Mouse (Mus musculus) left cerebral cortex, adult 11 months (tissue): ENCODE results near the gene Rnase2b.
A peak's percentile ranks its signal among the peaks of the same experiment; 100 is the strongest.
"Not testable (repeated sequence)": the region's sequence is repeated elsewhere in the genome, so short reads cannot be mapped to it uniquely, and the experiment has no call there.

ENCODE experiments used
- DNase-seq: peaks from one replicate; pipeline ENCODE4 v3.0.0; 2022; ENCODE audit warnings: low spot score

The Rnase2b gene

GRCm38 (mm10) chr14:51152249-51152870, 9.7 kb upstream of the Rnase2b start:
- no peak for DNase-seq

- no peak for DNase-seq
These were observed 5.9 kb upstream of the Rnase2b start for GRCm38 (mm10) chr14:51156056-51156735.

- no peak for DNase-seq
These were observed 5.4 kb upstream of the Rnase2b start for GRCm38 (mm10) chr14:51156736-51157068.

DNA sequence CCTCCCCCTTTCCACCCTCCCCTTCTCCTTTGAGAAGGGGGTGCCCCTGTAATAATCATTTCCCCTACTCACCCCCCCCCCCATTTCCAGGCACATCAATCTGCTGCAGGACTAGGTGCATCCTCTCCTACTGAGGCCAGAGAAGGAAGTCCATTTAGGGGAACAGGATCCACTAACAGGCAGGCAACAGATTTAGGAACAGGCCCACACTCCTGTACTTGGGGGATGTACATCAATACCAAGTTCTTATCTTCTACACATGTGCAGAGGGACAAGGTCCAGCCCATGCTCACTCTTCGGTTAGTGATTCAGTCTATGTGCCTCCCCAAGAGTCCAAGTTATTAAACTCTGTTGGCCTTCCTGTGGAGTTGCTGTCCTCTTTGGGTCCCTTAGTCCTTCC, 5.0 kb upstream of the Rnase2b start:
- DNase-seq = no peak

- not testable (repeated sequence) for DNase-seq
These were observed 1.3 kb downstream of the Rnase2b start for GRCm38 (mm10) chr14:51163323-51163722.

GRCm38 (mm10) chr14:51165435-51165834, 3.4 kb downstream of the Rnase2b start:
- no peak for DNase-seq

GRCm38 (mm10) chr14:51166068-51166467, 4.0 kb downstream of the Rnase2b start:
- DNase-seq = no peak

DNA sequence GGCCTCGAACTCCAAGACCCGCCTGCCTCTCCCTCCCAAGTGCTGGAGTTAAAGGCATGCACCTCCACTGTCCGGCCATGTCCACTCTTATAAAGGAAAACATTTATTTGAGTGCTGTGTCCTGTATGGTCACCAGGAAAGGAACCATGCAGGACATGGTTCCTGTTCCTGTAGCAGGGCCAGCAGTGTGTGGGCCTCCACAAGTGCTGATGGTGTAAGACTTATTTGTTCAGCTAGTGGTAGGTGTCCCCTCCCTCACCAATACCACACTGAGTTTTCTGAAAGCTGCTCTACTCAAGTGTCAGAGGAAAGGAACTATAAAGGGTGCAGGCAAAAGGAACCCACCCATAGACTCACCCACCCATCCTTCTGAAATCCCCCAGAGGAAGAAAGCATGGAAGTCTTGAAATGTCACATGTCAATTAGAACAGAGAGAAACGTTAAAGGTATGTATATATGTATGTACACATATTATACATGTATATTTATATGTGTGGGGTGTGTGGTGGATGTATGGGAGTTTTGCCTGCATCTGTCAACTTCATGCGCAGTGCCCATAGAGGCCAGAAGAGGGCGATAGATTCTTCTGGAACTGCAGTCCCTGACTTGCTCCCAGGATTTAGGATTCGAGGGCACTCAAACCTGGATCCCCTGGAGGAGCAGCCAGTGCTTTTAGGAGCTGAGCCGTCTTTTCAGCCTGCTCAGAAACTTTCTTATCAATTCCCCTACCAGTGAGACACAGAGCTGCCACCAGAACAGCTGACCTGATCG, 10.2 kb downstream of the Rnase2b start:
- DNase-seq = not testable (repeated sequence)

DNA sequence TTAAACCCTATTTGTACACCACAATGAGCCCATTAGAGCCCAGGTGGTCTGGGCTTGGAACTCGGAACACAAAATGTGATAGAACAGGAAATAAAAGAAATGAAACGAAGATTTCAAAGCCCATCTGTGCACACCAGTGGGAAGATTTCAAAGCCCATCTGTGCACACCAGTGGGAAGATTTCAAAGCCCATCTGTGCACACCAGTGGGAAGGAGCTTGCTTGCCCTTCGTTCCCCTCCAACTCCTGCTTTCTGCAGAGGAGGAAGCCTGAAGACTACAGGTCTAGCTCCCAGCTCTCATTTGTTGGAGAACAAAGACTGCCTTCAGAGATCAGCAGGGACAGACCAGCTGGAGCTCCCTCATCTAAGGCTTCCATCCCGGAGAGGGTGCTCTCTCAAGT, 10.9 kb downstream of the Rnase2b start:
- not testable (repeated sequence) for DNase-seq

DNA sequence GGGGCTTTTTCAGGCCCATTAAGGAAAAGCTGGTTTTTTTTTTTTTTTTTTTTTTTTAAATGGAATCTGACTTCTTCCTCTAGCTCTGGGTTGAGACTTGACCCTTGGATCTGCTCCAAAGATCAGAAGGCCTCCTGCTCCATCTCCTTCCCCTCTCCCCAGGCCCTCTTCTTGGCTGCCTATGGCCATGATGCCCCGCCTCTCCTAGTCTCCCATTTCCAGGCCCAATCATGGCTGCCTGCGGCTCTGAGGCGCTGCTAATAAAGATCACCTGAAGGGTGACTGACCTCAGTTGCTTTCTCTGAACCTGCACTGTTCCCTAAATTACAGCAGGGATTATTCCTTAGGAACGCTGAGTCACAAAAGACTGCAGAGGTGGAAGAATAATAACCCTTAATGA, 11.8 kb downstream of the Rnase2b start:
- no peak for DNase-seq

DNA sequence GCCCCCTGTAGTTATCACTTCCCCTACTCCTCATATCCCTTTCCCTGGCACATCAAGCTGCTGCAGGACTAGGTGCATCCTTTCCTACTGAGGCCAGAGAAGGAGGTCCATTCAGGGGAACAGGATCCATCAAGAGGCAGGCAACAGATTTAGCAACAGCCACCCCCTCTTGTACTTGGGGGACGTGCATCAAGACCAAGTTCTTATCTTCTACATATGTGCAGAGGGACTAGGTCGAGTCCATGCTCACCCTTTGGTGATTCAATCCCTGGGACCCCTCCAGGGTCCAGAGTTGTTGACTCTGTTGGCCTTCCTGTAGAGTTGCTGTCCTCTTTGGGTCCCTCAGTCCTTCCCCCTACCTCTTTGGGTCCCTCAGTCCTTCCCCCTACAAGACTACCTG, 19.0 kb downstream of the Rnase2b start:
- DNase-seq = not testable (repeated sequence)

DNA sequence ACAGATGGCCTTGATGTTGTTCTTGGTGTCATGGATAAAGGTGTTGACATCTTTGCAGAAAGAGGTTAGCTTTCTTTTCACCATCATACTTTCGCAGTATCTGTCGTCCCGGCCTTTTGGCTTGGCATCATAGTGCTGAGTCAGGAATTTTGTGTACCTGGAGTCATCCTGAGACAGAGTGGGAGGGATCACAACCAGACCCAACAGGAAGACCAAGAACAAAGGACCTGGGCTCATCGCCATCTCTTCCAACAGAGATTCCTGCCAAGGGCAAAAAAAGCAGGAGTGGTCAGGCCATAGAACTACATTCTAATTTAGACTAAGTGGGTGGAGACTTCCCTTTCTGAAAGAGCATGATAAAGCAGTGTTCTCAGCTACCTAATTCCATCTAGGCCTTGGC, 33.6 kb downstream of the Rnase2b start:
- no peak for DNase-seq

DNA sequence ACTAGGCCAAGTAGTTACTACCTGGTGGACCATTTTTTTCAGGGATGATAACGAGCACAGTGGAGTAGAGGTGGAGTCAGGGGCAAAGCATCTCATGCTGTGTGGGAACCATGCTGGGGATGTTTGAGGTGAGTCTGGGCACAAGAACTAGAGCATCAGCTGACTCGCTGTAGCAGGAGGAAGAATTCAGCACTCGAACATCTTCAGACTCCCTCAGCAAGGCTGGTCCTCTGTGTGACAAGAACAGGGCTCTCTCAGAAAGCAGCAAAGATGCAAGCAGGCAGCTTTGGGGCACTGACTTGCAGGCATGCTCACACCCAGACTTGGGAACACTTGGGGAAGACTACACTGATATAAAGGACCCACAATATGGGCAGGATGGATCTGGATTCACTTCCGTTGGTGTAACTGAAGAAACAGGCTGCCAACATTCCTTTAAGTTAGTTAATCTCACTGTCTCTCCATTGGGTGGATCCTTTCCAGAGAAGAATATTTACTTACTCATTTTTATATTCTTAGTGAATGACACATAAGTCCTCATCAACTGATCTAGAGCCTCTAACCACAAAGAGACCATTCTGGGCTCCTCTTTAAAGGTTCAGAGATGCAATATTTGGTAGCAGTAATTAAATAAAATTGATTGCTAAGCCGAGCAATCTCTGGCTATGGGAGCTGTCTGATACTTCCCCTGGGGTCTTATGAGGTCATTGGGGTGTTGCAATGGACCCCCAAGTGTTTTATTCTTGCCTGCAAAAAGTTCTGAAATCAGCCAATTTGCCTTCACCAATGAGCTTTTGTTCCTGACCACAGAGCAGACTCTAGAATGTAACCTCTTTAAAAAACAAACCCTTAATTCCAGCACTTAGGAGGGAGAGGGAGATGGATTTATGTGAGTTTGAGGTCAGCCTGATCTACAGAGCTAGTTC, 37.3 kb downstream of the Rnase2b start, which contains the start of gene Ang2:
Gene Ang2, minus strand, starts transcription at position 51 of the 926 bp plus-strand sequence.
- DNase-seq = no peak

GRCm38 (mm10) chr14:51200054-51200453, 38.0 kb downstream of the Rnase2b start:
- peak; percentile 11 for DNase-seq

DNA sequence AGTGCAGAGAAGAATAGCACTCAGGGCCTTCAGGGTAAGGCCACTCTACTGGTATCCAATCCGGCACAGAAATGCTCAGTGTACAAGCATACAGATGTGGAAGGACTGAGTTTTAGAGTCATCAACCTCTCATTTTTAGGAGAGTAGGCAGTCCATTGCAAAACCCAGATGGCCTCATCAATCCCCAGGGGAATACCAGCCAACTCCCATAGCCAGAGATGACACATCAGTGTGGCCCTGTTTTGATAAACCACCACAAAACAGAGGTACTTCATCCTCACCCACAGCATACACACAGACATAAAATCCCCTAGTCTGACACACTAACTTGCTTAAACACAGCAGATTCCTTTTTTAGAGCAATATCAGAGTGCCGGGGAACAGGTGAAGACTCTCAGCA, 38.4 kb downstream of the Rnase2b start:
- no peak for DNase-seq

- no peak for DNase-seq
These were observed 41.1 kb downstream of the Rnase2b start, which contains the start of gene Ear14 for GRCm38 (mm10) chr14:51203115-51203514. Gene Ear14 (plus strand): TSS chr14:51203391.
